Mouse (Mus musculus) myocyte (in vitro differentiated cells): ENCODE results near the gene Ptprcap. TPM values are rescaled to one million over a fixed set of nuclear protein-coding genes. Genes with fewer than 3 reads are reported as not detected.

Source experiments
- H3K27me3 ChIP-seq: one replicate; pipeline ENCODE4 v1.6.1; 2011; ENCODE audit not compliant: control insufficient read depth, insufficient read depth, insufficient read length
- H3K36me3 ChIP-seq: one replicate; pipeline ENCODE4 v1.6.1; 2011; ENCODE audit not compliant: control insufficient read depth, insufficient read depth
- H3K4me2 ChIP-seq: one replicate; pipeline ENCODE4 v1.6.1; 2011; ENCODE audit warnings: low read depth, control low read depth
- H3K4me3 ChIP-seq: one replicate; pipeline ENCODE4 v1.5.1; 2011; ENCODE audit warnings: mild to moderate bottlenecking, control low read depth, moderate library complexity
- H3K79me2 ChIP-seq: one replicate; pipeline ENCODE4 v1.6.1; 2011; ENCODE audit not compliant: control insufficient read depth, insufficient read depth
- H3ac ChIP-seq: one replicate; pipeline ENCODE4 v1.6.1; 2011; ENCODE audit not compliant: control insufficient read depth, insufficient read length
- CEBPB ChIP-seq: IDR thresholded peaks from 2 replicates; pipeline ENCODE4 v1.6.1; 2011; ENCODE audit warnings: mild to moderate bottlenecking, moderate library complexity; ENCODE audit not compliant: poor library complexity, insufficient read depth, severe bottlenecking
- E2F4 ChIP-seq: IDR thresholded peaks from one replicate; pipeline ENCODE4 v1.6.1; 2011; ENCODE audit warnings: mild to moderate bottlenecking, control low read depth, moderate library complexity; ENCODE audit not compliant: insufficient read depth
- MAX ChIP-seq: IDR thresholded peaks from one replicate; pipeline ENCODE4 v1.6.1; 2011; ENCODE audit warnings: low read depth, mild to moderate bottlenecking, control low read depth
- MYOD1 ChIP-seq, 3 experiments: IDR thresholded peaks; one replicate each; pipeline ENCODE4 v1.6.1; 2011; ENCODE audit warnings: control low read depth in 2 of 3, low read depth in 2 of 3, mild to moderate bottlenecking in 2 of 3, moderate library complexity in 1 of 3; ENCODE audit not compliant: insufficient read length in 2 of 3, control insufficient read depth in 1 of 3
- MYOG ChIP-seq, 3 experiments: IDR thresholded peaks; one replicate each; pipeline ENCODE4 v1.6.1; 2011; ENCODE audit warnings: control low read depth in 2 of 3, low read depth in 2 of 3, mild to moderate bottlenecking in 2 of 3; ENCODE audit not compliant: insufficient read length in 2 of 3, control insufficient read depth in 1 of 3, insufficient read depth in 1 of 3
- POLR2A ChIP-seq: IDR thresholded peaks from one replicate; pipeline ENCODE4 v1.6.1; 2011; ENCODE audit warnings: low read depth, mild to moderate bottlenecking, control low read depth, moderate library complexity; ENCODE audit not compliant: insufficient read length
- POLR2AphosphoS2 ChIP-seq: IDR thresholded peaks from one replicate; pipeline ENCODE4 v1.6.1; 2011; ENCODE audit warnings: low read depth, control low read depth; ENCODE audit not compliant: insufficient read length
- REST ChIP-seq: IDR thresholded peaks from one replicate; pipeline ENCODE4 v1.6.1; 2011; ENCODE audit warnings: mild to moderate bottlenecking, control low read depth, moderate library complexity; ENCODE audit not compliant: insufficient read depth, insufficient read length
- SRF ChIP-seq: IDR thresholded peaks from one replicate; pipeline ENCODE4 v1.6.1; 2011; ENCODE audit warnings: low read depth; ENCODE audit not compliant: control insufficient read depth, insufficient read length
- TCF12 ChIP-seq: IDR thresholded peaks from one replicate; pipeline ENCODE4 v1.6.1; 2011; ENCODE audit warnings: mild to moderate bottlenecking, control low read depth; ENCODE audit not compliant: poor library complexity, insufficient read depth, severe bottlenecking
- TCF3 ChIP-seq: IDR thresholded peaks from one replicate; pipeline ENCODE4 v1.6.1; 2011; ENCODE audit warnings: low read depth, control low read depth; ENCODE audit not compliant: insufficient read length
- USF1 ChIP-seq: IDR thresholded peaks from one replicate; pipeline ENCODE4 v1.6.1; 2011; ENCODE audit warnings: low read depth, mild to moderate bottlenecking, control low read depth, moderate library complexity
- polyA plus RNA-seq: library from polyadenylated mRNA; unstranded; fragments of >200 nt; fragmentation: generic; extraction: Trizol; gene quantifications from one replicate; pipeline ENCODE4 v1.2.1, GENCODE M21; 2012; ENCODE audit warnings: missing spikeins

Ptprcap gene
- polyA plus RNA-seq, 1 experiment, result 4.9 TPM

DNA sequence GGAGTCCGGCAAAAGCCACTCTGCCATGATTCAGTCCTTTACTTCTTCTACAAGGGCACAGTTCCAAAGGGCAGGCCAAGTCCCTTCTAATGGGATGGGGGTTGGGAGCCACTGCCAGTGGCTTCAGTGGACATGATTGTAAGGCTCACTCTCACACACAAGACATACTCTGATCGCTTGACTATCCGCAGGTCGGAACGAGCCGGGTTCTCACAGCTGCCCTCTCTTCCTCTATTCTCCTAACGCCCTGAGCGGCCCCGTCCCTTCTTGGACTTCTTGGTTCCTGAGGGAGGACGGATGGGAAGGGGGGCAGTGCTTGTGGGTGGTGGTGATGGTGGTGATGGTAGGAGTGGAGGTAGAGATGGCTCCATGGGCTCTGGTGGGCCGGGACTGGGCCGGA, 3.4 kb downstream of the Ptprcap start:
- Histone ChIP-seq H3K79me2 (peaks cover under 1% of the 10 kb centered on the region), H3K4me3 (no peak overlapping the region), H3K36me3 (peaks cover 15% of the 10 kb centered on the region), H3K27me3 (no peaks in the 10 kb centered on the region), H3ac (no peak overlapping the region), H3K4me2 (no peak overlapping the region)
- TF ChIP-seq E2F4, result no peak
- no peak for TF ChIP-seq TCF3
- no peak for TF ChIP-seq REST
- no peak for TF ChIP-seq TCF12

DNA sequence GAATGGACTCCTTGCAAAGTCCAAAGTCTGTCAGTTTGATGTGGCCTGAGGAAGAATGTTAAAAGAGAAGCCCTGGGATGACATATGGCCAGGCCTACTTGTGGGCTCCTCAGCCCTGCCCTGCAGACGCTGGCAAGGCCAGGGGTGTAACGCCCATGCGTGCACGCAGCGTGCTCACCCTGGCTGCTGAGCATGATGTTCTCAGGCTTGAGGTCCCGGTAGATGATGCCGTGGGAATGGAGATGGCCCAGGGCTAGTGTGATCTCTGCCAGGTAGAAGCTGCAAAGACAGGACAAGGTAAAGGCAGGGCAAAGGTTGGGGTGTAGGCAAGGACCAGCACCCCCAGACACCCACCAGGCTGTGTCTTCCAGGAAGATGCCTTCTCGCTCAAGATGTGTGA, 5.6 kb downstream of the Ptprcap start:
- H3K4me3 ChIP-seq, result no peak overlapping the region
- H3K36me3 ChIP-seq, result peaks cover 12% of the 10 kb centered on the region
- peaks cover 13% of the 10 kb centered on the region for H3K79me2 ChIP-seq
- TF ChIP-seq USF1 (no peak), POLR2AphosphoS2 (no peak)
- H3K4me2 ChIP-seq, result no peak overlapping the region
- H3ac ChIP-seq, result no peak overlapping the region
- no peaks in the 10 kb centered on the region for H3K27me3 ChIP-seq

DNA sequence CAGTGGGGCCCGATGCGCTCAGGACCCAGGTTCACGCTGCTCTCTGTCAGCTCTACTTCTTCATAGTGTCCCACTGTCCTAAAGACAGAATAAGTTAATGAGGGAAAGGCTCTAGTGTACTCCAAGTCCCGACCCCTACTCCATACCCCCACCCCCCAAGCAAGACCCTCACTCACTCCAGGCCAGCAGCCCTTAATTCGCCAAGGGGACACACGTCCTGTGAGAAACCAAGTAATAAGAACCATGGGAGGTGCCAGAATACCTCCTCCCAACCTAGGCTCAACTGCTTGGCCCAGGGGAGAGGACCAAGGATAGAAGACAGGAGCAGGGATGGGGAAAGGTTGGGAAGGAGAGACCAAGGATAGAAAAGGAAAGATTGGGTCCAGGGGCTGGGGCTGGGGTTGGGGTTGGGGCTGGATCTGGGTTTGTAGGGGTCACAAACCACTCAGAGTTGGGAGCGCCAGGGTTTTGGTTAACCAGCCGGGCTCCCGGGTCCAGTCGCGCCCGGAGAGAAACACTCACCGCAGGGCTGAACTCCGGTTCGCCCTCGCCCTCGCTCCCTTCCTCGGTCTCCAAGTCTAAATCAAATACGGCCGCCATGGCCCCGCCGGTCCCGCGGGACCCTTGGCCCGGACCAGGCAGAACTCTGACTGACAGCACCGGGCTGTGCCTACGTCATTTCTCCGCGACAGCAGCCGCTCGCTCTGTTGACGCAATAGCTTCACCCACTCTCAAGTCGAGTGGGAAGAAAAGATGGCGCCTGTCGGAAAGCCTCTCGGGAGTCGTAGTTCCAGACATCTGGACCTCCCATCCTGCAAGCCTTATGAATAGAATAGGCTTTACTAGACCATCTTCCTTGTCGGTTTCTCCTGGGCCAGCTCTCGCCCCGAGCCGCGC, 9.5 kb downstream of the Ptprcap start, which contains the start of gene Rps6kb2:
Gene Rps6kb2 (minus strand): TSS at position 709 of the 897 bp plus-strand sequence.
- TF ChIP-seq USF1 (no peak), POLR2A (peak; percentile 65), REST (no peak), TCF12 (no peak), POLR2AphosphoS2 (peak; percentile 62), SRF (peak; percentile 84), TCF3 (no peak), CEBPB (peak; percentile 80), MAX (no peak), E2F4 (no peak), MYOD1 (IDR thresholded peaks at IDR 0.05; ENCODE audit: control insufficient read depth in 1 of 3, insufficient read length in 2 of 3, low read depth in 2 of 3) (peak; percentile 2 to 81 (median 80)), MYOG (IDR thresholded peaks at IDR 0.05; ENCODE audit: control insufficient read depth in 1 of 3, insufficient read depth in 1 of 3, insufficient read length in 2 of 3, low read depth in 2 of 3) (peak in 1 of 3 experiments; percentile 43)

DNA sequence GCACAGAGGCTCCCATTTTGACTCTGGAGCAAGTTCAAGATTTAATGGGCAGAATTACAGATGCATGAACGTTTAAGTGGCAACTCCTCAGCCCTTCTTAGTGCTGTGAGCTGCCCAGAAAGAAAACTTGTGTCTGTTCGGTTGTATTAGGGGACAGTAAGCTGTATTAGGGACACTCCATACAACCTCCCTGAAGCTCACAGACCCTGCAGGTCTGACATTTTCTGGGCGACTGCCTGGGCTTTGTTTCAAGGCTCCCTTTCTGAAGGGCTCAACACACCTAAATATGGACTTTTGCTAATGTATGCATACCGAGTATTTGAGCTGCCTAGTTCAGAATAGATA, 10.1 kb downstream of the Ptprcap start:
- Histone ChIP-seq H3K36me3 (peaks cover 10% of the 10 kb centered on the region), H3ac (peak overlapping the region; percentile 64), H3K79me2 (peaks cover 13% of the 10 kb centered on the region), H3K27me3 (no peaks in the 10 kb centered on the region), H3K4me2 (peak overlapping the region; percentile 96), H3K4me3 (peak overlapping the region; percentile 54)
- TF ChIP-seq E2F4, result no peak

More for the DNA sequence above, 9.5 kb downstream of the Ptprcap start, which contains the start of gene Rps6kb2:
- Histone ChIP-seq H3K27me3 (no peaks in the 10 kb centered on the region), H3K4me3 (peak within 1 kb of the TSS; percentile 54), H3K4me2 (peak within 1 kb of the TSS; percentile 96), H3K36me3 (peaks cover 10% of the 10 kb centered on the region), H3ac (peak within 1 kb of the TSS; percentile 64), H3K79me2 (peaks cover 13% of the 10 kb centered on the region)

DNA sequence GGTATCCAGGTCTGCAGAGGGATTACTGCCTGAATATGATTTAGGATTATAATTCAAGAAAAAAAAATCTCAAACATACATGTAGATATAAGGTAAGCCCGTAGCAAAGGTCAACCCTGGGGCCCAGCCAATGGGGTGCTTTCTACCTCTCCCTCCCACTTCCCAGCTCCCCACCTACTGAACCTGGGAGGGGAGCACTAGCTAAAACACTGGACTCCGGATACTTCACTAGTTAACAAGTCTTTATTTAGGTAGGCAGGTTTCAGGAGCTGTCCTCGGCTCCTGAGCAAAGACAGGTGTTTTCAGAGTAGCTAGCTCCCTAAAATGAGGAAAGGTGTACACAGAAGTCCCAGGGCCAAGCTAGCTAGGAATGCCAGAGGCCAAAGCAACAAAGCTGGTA, 10.7 kb downstream of the Ptprcap start:
- no peak overlapping the region for H3ac ChIP-seq
- peak overlapping the region; percentile 54 for H3K4me3 ChIP-seq
- peaks cover 10% of the 10 kb centered on the region for H3K36me3 ChIP-seq
- H3K27me3 ChIP-seq, result no peaks in the 10 kb centered on the region
- H3K79me2 ChIP-seq, result peaks cover 13% of the 10 kb centered on the region
- H3K4me2 ChIP-seq, result peak overlapping the region; percentile 96
- no peak for TF ChIP-seq USF1
- no peak for TF ChIP-seq CEBPB
- no peak for TF ChIP-seq REST
- no peak for TF ChIP-seq TCF12
- no peak for TF ChIP-seq MYOD1 (IDR thresholded peaks at IDR 0.05; ENCODE audit: control insufficient read depth in 1 of 3, insufficient read length in 2 of 3, low read depth in 2 of 3)
- TF ChIP-seq E2F4, result no peak
- TF ChIP-seq SRF, result no peak
- TF ChIP-seq MAX, result no peak
- TF ChIP-seq TCF3, result no peak
- TF ChIP-seq POLR2AphosphoS2, result no peak
- TF ChIP-seq POLR2A, result no peak
- no peak for TF ChIP-seq MYOG (IDR thresholded peaks at IDR 0.05; ENCODE audit: control insufficient read depth in 1 of 3, insufficient read depth in 1 of 3, insufficient read length in 2 of 3, low read depth in 2 of 3)
